Mouse (Mus musculus) intestine, embryonic 16.5 days (tissue): ENCODE data around the gene Jmjd6. TPM values are rescaled to one million over a fixed set of nuclear protein-coding genes. Genes with fewer than 3 reads are reported as not detected.

Experiments used
- ATAC-seq: fragments of 200-750 bp; cut with Nextera tagmentation; 2 replicates; pipeline ENCODE4 v1.8.0; 2017; ENCODE audit warnings: moderate TSS enrichment, moderate library complexity
- H3K27ac ChIP-seq: fragments of 300-500 bp; sonication (generic); 2 replicates; pipeline ENCODE4 v1.5.1; 2014; ENCODE audit warnings: mild to moderate bottlenecking, low read length
- H3K27me3 ChIP-seq: fragments of 300-500 bp; sonication (generic); replicated peaks from 2 replicates; pipeline ENCODE4 v1.6.1; 2014; ENCODE audit warnings: low read length, control low read depth, mixed read lengths; ENCODE audit not compliant: control insufficient read depth, insufficient read depth
- H3K36me3 ChIP-seq: fragments of 300-500 bp; sonication (generic); 2 replicates; pipeline ENCODE4 v1.6.1; 2014; ENCODE audit warnings: low read length, control low read depth; ENCODE audit not compliant: control insufficient read depth, insufficient read depth
- H3K4me1 ChIP-seq: fragments of 300-500 bp; sonication (generic); 2 replicates; pipeline ENCODE4 v1.6.1; 2014; ENCODE audit warnings: low read length, control low read depth, mixed read lengths; ENCODE audit not compliant: control insufficient read depth, insufficient read depth
- H3K4me2 ChIP-seq: fragments of 300-500 bp; sonication (generic); 2 replicates; pipeline ENCODE4 v1.6.1; 2014; ENCODE audit warnings: low read depth, low read length, control low read depth
- H3K4me3 ChIP-seq: fragments of 300-500 bp; sonication (generic); 2 replicates; pipeline ENCODE4 v1.5.1; 2014; ENCODE audit warnings: mild to moderate bottlenecking, low read length
- H3K9ac ChIP-seq: fragments of 300-500 bp; sonication (generic); 2 replicates; pipeline ENCODE4 v1.6.1; 2014; ENCODE audit warnings: low read depth, low read length
- H3K9me3 ChIP-seq: fragments of 300-500 bp; sonication (generic); 2 replicates; pipeline ENCODE4 v1.6.1; 2016; ENCODE audit warnings: low read length, control low read depth; ENCODE audit not compliant: control insufficient read depth
- WGBS: fragments of 180-500 bp; shearing (Covaris S2); extraction: QIAGEN DNeasy Blood & Tissue Kit; methylation state at CpG from one replicate; pipeline ENCODE4 v1.1.7; 2014; 5-methylcytosine and 5-hydroxymethylcytosine counted together
- polyA plus RNA-seq: library from polyadenylated mRNA; unstranded; fragments of >200 nt; fragmentation: Nextera tagmentation; extraction: Ambion mirVana; gene quantifications from 2 replicates; pipeline ENCODE4 v1.2.1, GENCODE M21; 2015

Jmjd6 gene
- polyA plus RNA-seq, 1 experiment from 2014 or later, result 86.7 TPM

DNA sequence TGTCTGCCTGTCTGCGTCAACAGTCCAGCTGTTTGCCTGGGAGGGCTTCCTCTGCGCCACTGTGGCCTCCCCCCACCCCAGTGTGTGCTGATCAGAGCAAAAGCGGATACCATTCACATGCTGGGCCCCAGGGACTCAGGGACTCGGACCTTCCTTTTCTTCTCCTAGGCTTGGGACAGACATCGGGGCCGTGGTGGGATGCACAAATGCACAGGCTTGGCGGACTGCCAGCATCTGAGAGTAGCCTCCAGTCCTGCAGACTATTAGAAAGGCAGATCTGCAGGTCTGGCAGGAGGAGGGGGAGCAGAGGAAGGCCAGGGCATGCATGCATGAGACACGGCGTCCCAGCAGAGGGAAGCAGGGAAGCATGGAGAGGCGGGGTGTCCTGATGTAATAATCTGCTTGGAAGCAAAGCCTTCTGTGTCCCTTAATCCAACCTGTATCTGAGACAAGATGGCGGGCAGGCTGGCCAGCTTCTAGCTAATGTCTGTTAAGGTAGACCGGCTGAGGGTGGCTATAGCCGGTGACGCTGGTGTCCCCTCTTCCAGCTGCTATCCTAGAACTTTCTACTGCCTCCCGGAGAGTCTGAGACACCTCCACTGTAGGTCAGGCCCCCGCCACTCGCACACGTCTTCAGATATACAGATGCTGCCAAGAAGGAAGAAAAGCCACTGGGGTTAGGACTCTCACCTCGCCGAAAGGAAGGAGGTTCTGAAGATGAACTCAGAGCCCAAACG is 30.3 kb downstream of the Jmjd6 start:
- Histone ChIP-seq H3K27ac (peak overlapping the region; percentile 80), H3K4me3 (no peak overlapping the region), H3K4me2 (no peak overlapping the region), H3K27me3 (no peaks in the 10 kb centered on the region), H3K9me3 (no peaks in the 10 kb centered on the region), H3K36me3 (no peaks in the 10 kb centered on the region; the same call in 1 of the 2 replicates), H3K9ac (peak overlapping the region; percentile 54), H3K4me1 (peaks cover 55% of the 10 kb centered on the region)
- ATAC-seq, result peak; percentile 4; the same call in 1 of the 2 replicates
- WGBS, result 54% methylated on average over 21 of the region's 21 CpGs

DNA sequence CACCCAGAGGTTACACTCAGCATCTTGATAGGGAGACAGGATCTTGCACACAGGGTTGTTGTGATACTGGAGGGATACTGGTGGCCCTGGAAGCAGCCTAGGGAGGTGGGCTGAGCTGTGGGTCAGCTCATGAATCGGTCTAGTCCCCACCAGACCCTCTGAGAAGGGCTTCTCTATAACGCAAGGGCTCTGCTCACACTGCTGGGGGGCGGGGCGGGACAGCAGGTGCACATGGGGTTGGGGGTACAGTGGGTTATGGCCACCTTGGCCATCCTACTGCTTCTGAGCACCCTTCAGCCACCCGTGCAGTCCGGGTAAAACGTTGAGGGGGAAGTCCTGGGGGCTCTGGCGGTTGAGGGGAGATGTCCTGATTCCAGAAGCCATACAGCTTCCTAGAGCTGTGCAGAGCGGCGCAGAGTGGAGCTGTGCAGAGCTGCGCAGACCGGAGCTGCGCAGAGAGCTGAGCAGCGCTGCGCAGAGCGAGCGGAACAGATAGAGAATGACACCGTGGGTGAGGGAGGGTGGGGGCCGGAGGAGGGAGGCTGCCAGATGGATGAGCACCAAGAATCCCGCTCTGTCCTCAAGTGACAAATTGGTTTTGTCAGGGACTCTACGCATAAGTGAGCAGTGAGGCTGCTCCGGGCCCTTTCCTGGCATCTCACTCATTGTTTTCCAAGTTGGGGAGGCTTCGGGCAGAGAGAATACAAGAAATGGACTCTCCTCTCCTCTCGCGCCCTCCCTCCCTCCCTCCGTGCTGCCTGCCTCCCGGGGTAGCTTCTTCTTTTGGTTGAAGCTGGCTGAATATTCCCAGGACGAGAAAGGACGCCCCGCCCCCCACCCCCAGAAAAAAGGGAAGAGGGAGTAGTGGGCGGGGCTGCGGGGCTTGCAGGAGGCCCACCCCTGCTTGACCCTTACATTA is 32.0 kb downstream of the Jmjd6 start:
- H3K9me3 ChIP-seq, result no peaks in the 10 kb centered on the region
- H3K4me2 ChIP-seq, result peak overlapping the region; percentile 60
- H3K27me3 ChIP-seq, result no peaks in the 10 kb centered on the region
- H3K4me3 ChIP-seq, result peak overlapping the region; percentile 36
- H3K36me3 ChIP-seq, result no peaks in the 10 kb centered on the region; the same call in 1 of the 2 replicates
- H3K9ac ChIP-seq, result peak overlapping the region; percentile 53
- peak overlapping the region; percentile 72 for H3K27ac ChIP-seq
- ATAC-seq, result peak; percentile 77
- peaks cover 47% of the 10 kb centered on the region for H3K4me1 ChIP-seq
- 15% methylated on average over 29 of the region's 32 CpGs for WGBS

DNA sequence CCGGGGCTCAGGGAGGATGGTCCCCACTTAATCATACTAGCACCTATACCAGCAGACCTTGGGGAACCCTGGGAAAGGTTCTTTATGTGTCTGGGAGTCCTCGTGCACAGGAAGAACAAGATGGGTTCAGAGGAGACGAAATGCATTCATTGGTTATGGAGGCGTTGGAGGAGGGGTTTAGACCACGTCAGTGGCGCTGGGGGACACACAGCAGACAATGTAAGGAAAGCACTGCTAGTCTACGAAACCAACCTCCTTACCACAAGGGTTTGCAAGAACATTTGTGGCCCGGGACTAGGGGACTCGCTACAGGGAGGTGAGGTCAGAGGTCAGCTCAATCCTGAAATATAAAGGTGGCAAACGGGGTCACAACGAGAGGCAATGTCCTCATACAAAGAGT is 32.7 kb downstream of the Jmjd6 start:
- no peak for ATAC-seq
- peak overlapping the region; percentile 53; the same call in 1 of the 2 replicates for H3K9ac ChIP-seq
- no peaks in the 10 kb centered on the region for H3K27me3 ChIP-seq
- H3K4me1 ChIP-seq, result peaks cover 47% of the 10 kb centered on the region
- H3K4me2 ChIP-seq, result no peak overlapping the region
- peak overlapping the region; percentile 72; the same call in 1 of the 2 replicates for H3K27ac ChIP-seq
- 76% methylated on average over 11 of the region's 11 CpGs for WGBS
- no peaks in the 10 kb centered on the region for H3K9me3 ChIP-seq
- no peaks in the 10 kb centered on the region; the same call in 1 of the 2 replicates for H3K36me3 ChIP-seq
- no peak overlapping the region for H3K4me3 ChIP-seq

DNA sequence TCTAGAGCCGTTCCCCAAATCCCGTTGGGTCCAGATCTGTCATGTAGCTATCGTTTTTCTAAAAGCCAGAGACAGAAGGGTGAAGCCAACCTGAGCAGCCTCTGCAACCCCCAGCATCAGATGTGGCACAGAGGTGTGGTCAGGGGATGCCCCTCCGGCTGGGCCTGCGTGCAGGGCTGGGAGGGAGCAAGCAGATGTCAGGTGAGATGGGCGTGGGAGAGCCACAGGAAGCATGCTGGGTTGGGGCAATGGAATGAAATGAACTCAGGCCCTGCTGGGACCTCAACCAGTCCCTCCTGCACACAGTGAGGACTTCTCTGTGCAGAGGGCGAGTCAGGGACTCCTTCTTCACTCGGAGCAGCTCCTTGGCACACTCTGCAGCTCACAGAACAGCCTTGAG is 33.7 kb downstream of the Jmjd6 start:
- ATAC-seq, result no peak
- no peaks in the 10 kb centered on the region; the same call in 1 of the 2 replicates for H3K36me3 ChIP-seq
- no peak overlapping the region for H3K27ac ChIP-seq
- 86% methylated on average over 8 of the region's 8 CpGs for WGBS
- no peak overlapping the region for H3K9ac ChIP-seq
- H3K27me3 ChIP-seq, result no peaks in the 10 kb centered on the region
- no peak overlapping the region for H3K4me2 ChIP-seq
- peaks cover 38% of the 10 kb centered on the region for H3K4me1 ChIP-seq
- H3K9me3 ChIP-seq, result no peaks in the 10 kb centered on the region
- H3K4me3 ChIP-seq, result no peak overlapping the region

DNA sequence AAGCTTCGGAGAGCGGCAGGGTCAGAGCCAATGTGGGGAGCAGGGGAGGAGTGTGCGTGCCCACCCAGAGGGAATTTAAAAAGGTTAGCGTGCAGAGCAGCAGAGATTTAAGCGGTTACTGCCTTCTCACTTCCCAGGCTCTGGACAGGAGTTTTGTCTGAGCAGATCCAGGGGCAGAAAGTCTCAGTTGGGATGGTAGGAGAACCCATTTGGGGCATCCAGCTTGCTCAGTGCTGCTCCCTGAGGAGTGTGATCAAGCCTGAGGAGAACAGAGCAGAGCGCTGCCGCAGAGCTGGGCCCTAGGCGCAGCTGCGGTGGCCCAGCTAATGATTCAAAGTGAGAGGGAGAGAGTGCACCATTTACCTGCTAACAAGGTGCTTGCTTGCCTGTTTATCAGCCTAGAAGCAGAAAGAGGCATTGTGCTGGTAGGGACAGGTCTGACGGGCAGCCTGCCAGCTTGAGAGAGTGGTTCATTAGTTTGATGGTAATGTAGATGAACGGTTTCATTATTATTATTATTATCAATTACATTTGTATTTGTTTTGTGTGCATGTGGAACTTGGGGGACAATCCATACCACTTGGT is 34.3 kb downstream of the Jmjd6 start:
- 80% methylated on average over 11 of the region's 11 CpGs for WGBS
- H3K4me2 ChIP-seq, result no peak overlapping the region
- no peaks in the 10 kb centered on the region for H3K9me3 ChIP-seq
- ATAC-seq, result no peak
- H3K36me3 ChIP-seq, result no peaks in the 10 kb centered on the region; the same call in 1 of the 2 replicates
- no peak overlapping the region for H3K27ac ChIP-seq
- peaks cover 32% of the 10 kb centered on the region for H3K4me1 ChIP-seq
- no peaks in the 10 kb centered on the region for H3K27me3 ChIP-seq
- H3K4me3 ChIP-seq, result no peak overlapping the region
- H3K9ac ChIP-seq, result no peak overlapping the region

DNA sequence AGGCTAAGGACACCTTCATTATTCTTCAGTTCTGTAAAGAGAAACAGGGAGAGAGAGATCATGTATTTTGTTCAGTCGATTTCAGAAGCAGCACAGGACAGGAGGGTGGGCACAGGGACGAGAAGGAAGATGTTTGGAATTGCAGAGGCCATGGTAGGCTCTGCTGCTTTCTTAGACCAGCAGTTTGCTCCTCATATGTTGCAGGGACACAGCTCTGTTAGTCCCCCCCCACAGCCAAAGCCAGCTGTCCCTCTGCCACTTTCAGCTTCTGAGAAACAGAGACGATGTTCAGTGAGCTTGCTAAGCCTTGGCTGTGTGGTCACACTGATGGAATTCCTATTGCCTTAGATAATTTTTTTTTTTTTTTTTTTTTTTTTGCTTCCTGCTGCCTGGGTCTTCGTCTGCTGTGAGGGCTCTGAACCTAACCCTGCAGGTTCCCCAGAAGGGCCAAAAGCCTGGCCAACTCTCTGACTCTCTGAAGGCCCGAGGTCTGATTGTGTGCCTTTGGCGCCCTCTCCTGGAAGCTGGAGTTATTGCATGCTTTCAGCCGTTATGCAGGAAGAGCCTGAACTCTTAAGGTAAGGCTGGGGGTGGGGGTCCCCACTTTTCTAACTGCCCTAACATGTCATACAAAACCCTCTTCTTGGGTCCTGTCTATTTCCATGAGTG is 35.2 kb downstream of the Jmjd6 start:
- Histone ChIP-seq H3K27ac (peak overlapping the region; percentile 3; the same call in 1 of the 2 replicates), H3K9ac (no peak overlapping the region), H3K4me3 (no peak overlapping the region), H3K9me3 (no peaks in the 10 kb centered on the region), H3K4me1 (peaks cover 24% of the 10 kb centered on the region), H3K36me3 (no peaks in the 10 kb centered on the region; the same call in 1 of the 2 replicates), H3K4me2 (no peak overlapping the region), H3K27me3 (no peaks in the 10 kb centered on the region)
- WGBS, result 19% methylated on average over 7 of the region's 7 CpGs
- ATAC-seq, result peak; percentile 60

DNA sequence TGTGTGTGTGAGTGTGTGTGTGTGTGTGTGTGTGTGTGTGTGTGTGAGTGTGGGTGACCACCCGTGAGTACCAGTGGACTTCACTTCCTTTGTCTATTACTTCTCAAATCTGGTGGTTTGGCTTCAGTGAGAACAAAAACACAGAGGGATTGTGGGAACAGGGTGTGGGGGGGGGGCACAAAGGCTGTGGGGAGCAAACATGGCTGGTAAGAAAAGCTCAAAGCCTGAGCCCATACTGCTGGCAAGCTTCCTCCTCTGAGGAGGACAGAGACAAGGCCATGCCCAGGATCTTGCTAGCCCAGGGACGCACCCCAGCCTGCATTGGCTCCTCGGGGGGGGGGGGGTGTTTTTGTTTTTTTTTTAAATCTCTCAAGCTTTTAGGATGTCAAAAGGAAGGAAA is 35.7 kb downstream of the Jmjd6 start:
- Histone ChIP-seq H3K9ac (no peak overlapping the region), H3K9me3 (no peaks in the 10 kb centered on the region), H3K36me3 (no peaks in the 10 kb centered on the region; the same call in 1 of the 2 replicates), H3K27ac (peak overlapping the region; percentile 3; the same call in 1 of the 2 replicates), H3K4me2 (no peak overlapping the region), H3K4me3 (no peak overlapping the region), H3K27me3 (no peaks in the 10 kb centered on the region), H3K4me1 (peaks cover 18% of the 10 kb centered on the region)
- 74% methylated on average over 3 of the region's 3 CpGs for WGBS
- no peak for ATAC-seq

DNA sequence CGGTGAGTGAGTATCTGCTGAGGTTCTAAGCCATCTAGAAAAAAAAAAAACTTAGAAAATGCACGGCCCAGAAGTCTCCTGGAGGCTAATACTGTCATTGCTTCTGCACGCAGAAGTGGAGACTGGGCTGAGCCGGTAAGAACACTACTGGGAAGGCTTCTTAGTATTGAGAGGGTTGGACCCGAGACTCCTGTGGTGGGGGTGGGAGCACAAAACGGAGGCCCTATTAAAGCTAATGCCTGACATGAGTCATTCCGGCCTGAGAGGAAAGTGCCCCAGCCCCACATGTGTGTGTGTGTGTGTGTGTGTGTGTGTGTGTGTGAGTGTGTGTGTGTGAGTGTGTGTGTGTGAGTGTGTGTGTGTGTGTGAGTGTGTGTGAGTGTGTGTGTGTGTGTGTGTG is 36.1 kb downstream of the Jmjd6 start:
- no peaks in the 10 kb centered on the region; the same call in 1 of the 2 replicates for H3K36me3 ChIP-seq
- no peaks in the 10 kb centered on the region for H3K27me3 ChIP-seq
- no peak for ATAC-seq
- no peak overlapping the region for H3K4me3 ChIP-seq
- H3K4me2 ChIP-seq, result no peak overlapping the region
- 55% methylated on average over 7 of the region's 7 CpGs for WGBS
- H3K4me1 ChIP-seq, result peaks cover 15% of the 10 kb centered on the region
- no peak overlapping the region for H3K27ac ChIP-seq
- H3K9ac ChIP-seq, result no peak overlapping the region
- H3K9me3 ChIP-seq, result no peaks in the 10 kb centered on the region
